Mouse (Mus musculus) layer of hippocampus, adult 8-10 months (tissue): ENCODE results near the gene Atp6v1fnb. TPM values are rescaled to one million over a fixed set of nuclear protein-coding genes. Genes with fewer than 3 reads are reported as not detected.

ENCODE experiments used
- DNase-seq, 2 experiments: peaks; one replicate each; pipeline ENCODE4 v3.0.0; 2022; ENCODE audit warnings: low spot score in 2 of 2
- total RNA-seq, 4 experiments: library from RNA; stranded (reverse); gene quantifications; 2 replicates each; pipeline ENCODE4 v1.2.4; 2022

Atp6v1fnb gene
- total RNA-seq, 4 experiments from 2014 or later, result 0.61 to 0.75 TPM; not detected in 2

DNA sequence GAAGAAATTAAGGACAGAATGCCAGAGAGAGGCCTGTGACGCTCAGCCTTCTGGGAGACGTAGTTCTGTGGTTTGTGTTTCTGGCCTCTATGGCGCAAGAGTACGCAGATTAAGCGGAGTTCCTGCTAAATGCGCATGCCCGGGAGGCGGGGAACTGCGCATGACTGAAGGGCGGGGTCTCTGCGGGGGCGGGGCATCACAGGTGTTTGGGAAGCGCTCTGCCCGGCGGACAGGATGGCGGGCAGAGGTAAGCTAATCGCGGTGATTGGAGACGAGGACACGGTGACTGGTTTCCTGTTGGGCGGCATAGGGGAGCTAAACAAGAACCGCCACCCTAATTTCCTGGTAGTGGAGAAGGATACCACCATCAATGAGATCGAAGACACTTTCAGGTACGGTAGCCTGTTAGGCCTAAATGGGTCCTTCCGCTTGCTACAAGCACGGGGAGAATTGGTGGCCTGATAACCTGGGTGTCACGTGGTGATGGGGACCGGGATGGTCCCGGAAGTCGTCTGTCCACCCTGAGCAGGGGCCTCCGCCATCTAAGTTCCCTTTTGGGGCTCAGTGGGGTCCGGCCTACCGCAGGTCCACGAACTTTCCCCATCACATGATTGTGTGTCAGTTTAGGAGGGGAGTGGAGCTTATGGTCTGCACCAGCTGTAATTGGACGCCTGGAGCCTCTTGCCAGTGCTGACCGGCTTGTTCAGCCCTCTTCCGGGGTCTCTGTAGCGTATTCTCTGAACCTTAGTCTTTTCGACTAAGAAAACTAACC is 3.5 kb upstream of the Atp6v1fnb start, which contains the start of gene Atp6v1f:
TSS of gene Atp6v1f (plus strand) at position 136 of the 772 bp plus-strand sequence.
- peak; percentile 88 to 91 for DNase-seq

DNA sequence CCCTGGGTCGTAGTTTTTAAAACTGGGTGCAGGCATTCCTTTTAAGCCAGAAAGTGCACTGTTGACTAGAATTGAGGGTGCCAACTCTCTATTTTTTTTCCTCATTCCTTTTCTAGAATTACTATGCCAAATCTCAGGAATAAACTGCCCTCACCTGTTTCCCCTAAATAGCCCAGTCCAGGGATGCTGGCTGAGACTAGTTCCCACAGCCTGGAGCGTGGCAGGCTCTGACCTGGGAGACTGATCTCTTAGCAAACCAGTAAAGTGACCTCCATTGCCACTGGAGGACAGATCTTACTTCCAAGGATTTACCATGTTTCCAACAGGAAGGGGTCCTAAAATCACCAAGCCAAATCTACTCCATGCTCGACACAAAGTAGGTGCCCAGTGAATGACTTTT is 2.4 kb upstream of the Atp6v1fnb start:
- no peak for DNase-seq

DNA sequence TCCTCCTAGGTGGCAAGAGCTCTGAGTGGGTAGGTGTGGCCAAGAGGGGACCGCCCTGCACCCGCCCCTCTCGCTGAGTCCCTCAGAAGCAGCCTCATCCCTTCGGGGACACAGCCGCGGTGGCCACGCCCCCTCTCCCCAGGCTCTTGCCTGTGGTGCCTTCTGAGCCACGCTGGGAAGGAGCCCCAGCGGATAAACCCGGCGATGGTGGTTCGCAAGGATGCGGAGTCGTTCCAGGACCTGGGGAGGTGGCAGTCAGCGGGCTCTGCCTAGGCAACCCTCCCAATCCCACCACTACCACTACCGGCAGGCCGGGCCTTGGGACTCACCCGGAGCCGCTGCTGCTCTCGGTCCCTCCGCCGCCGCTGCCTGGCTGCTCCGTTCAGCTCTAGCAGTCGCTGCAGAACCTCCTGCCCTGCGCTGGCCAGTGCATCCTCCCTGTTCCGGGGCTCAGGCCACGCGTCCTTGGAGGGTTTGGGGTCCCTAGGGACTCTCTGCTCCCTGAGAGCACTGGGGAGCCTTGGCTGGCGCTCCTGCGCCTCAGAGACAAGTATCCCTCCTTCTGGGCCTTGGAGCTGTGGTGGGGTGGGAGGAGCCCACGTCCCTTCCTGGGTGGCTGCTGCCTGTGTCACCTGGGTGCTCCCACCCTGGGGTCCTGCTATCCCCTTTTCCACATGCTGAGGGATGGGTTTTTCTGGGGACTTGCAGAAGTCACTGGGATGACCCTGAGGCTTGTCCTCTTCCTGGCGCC is 2.9 kb downstream of the Atp6v1fnb start:
- DNase-seq, result peak; percentile 52 to 66

DNA sequence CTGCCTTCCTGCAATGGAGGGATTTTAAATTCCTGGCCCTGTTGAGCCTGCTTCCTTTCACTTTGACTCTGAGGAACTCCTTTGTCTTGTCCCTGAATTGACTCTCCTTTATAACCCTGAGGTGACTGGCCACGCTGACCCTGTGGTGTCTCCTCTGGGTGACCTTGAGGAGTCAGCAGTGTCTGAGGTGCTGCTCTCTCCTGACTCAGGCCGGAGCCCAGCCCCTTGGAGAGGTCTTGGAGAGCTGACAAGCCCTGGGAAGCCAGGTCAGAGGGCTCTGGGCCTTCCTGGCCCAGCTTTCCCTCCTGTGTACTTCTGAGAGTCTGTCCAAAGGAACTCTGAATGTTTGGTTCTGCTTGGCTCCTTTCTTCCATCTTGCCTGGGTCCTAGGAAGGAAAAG is 3.5 kb downstream of the Atp6v1fnb start:
- no peak for DNase-seq

DNA sequence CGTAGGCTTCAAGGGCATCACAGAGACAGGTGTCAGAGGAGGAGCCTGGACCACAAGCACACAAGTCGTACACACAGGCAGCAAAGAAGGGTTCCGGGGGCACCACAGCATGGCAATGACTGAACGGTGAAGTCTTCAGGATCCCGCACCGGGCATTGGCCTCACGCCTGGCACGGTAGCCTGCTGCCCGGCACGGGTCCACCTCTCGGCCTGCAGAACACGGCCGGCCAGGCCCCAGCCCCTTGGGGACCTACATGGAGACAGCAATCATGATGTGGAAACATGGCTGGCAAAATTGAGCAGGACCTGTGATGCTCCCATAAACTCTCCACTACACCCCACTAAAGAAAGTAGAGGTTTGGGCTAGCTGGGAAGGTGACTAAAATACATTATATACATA is 11.5 kb downstream of the Atp6v1fnb start:
- no peak for DNase-seq

DNA sequence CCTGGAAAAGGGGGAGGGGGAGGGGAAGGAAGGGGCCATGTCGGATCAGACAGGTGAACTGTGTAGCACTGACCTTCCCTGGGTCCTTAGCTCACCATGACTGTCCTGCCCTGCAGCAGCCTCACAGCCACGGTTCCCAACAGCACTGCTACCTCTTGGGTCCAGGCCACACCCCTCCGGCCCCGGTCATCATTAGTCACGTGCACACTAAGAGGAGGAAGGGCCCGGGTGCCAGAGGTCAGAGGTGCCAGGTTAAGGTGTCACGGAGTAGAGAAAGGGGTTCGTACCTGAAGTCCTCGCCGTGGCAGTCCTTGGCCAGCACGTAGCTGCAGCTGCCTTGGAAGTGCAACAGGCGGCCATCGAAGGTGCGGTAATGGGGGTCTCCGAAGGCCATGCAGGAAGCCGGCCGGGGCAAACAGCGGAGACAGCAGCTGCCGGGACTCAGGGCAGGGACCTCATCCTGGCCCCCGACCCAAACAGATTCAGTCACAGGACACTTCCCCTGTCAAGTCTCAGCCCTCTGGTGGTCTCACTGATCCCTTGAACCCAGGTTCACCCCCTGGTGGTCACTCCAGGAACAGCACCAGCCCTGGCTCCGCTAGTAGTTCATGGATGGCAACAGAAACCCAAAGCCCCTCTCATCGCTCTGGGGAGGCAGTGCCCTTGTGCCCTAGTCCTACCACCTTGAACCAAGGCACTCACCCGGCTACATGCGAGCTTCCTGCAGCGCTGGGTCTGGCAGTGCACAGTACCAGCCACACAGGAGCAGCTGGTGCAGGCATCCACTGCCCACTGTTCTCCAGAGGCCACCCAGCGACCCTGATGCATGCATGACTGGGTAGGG is 13.7 kb downstream of the Atp6v1fnb start:
- DNase-seq, result peak in 1 of 2 experiments; percentile 37

DNA sequence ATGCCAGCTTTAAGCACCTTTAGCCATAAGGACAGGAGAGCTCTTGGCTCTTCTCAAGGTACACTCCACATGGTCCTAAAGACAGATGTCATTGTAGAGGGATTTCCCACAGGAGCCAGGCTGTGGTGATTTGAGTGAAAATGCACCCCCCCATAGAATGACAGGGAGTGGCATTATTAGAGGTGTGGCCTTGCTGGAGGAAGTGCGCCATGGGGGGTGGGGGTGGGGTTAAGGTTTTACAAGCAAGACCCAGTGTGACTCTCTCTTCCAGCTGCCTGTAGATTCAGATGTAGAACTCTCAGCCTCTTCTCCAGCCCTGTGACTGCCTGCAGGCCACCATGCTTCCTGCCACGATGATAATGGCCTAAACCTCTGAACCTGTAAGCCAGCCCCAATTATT is 14.7 kb downstream of the Atp6v1fnb start:
- no peak for DNase-seq

- no peak for DNase-seq
These were observed 22.9 kb downstream of the Atp6v1fnb start for GRCm38 (mm10) chr6:29494101-29494500.

GRCm38 (mm10) chr6:29496270-29496669 is 25.0 kb downstream of the Atp6v1fnb start:
- no peak for DNase-seq

- no peak for DNase-seq
These were observed 26.6 kb downstream of the Atp6v1fnb start for GRCm38 (mm10) chr6:29497791-29498190.

DNA sequence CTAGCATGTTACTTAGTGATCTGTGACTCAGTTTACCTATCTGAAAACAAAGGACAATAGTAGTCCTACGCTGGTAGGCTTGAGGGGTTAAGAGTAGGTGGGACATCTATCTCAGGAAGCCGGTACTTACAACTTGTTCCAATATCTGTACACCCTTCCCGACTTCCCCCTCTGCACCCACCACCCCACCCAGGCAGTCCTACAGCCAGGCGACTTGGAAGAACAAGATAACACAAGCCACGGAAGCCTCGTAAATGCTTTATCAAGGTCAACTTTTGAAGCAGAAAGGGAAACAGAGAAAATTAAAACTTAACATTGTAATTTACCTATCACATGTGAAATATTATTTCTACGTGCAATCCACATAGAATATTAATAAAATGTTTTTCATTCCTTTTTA is 28.9 kb downstream of the Atp6v1fnb start:
- DNase-seq, result no peak

- no peak for DNase-seq
These were observed 29.6 kb downstream of the Atp6v1fnb start for GRCm38 (mm10) chr6:29500810-29501209.

DNA sequence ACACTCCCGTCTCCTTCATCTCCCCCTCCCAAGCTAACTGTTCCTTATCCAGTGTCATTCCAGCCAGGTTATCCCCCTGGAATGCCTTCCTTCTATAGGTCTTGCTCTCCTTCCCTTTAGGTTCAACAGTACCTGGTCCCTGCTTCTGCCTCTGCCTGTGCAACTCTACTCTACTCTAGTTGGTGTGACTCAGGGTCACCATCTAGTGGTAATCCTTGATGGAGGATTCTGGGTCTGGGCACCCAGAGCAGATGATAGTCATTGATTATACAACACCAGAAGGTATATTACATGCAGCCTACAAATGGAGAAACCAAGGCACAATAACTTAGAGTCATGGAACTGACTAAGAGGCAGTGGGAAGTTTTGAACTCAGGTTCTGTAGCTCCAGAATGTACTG is 30.4 kb downstream of the Atp6v1fnb start:
- no peak for DNase-seq

DNA sequence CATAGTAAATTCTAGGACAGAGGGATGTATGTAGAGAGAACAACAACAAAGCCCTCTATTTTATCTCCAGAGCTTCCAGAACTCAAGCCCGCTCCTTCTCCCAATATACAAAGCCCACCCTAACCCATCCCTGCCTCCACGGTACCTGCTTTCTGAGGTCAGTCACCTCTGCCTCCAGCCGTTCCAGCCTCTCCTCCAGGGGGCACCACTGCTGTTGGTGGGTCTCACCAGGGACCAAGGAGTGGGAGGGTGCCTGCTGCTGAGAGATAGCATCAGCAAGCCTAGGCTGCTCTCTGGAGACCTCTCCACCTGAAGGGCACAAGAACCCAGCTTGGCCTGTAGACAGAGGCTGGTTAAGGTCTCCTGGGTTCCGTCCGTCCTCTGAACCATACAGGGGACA is 34.3 kb downstream of the Atp6v1fnb start:
- DNase-seq, result no peak

DNA sequence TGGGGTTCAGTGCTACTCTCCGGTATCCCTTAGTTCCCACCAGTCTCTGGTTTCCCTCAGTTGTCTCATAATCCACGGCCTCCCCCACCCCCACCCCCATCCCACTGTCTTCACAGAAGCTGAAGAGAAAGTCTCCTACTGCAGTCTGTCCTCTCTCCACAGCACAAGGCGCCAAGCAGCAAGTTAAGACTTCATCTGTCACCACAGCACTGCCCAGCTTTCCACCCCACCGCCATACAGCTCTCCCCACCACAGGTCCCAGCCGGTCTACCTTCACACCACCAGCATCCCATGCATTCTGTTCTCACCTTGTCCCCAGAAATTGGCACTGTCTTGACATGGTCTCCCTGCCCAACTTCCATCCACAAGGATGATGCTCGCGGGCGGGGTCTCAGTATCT is 35.6 kb downstream of the Atp6v1fnb start:
- no peak for DNase-seq

GRCm38 (mm10) chr6:29507447-29508309 is 36.4 kb downstream of the Atp6v1fnb start, which contains the start of gene Kcp:
Kcp (minus strand) TSS chr6:29507952.
- no peak for DNase-seq

DNA sequence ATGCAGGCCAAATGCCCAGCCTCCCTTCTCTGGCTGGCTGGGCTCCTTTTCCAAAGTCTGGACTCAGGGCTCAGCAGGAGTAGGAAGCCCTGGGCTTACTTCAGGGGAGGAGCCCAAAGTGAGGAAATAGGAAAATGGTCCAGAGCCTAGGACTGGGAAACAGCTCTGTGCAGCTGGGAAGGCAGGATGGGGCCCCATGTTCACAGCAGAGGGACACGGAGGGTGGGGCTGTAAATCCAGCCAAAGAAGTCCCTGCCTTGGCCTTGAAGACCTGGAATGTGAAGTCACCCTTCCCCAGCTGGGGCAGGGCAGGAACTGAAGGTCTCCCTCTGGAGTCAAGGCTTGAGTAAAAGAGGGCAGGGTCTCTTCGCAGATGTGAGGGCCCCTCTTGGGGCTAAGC is 37.8 kb downstream of the Atp6v1fnb start:
- no peak for DNase-seq

DNA sequence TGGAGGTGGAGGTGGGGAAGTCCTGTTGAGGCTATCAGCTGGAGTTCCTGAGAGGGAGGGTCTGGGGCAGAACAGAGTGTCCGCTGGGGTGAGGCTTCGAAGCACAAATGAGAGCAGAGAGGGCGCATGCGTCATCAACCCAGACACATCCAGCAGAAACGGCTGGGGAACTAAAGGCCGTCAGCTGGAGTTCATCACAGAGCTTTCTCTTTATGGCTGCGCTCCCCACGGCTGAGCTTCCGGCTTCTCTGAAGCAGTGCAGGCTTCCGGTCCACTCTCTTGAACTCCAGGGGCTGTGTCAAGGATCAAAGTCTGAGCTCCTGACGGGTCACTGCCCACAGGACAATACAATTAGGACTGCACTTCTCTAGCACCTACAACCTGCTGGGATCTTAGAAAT is 42.0 kb downstream of the Atp6v1fnb start:
- DNase-seq, result no peak

GRCm38 (mm10) chr6:29517139-29517538 is 45.9 kb downstream of the Atp6v1fnb start:
- DNase-seq, result peak; percentile 29 to 62

- DNase-seq, result no peak
These were observed 51.5 kb downstream of the Atp6v1fnb start for GRCm38 (mm10) chr6:29522626-29523300.
